Mouse (Mus musculus): Measurements from ENCODE around the gene Serpinb2.

- TF ChIP-seq POLR2A (IDR thresholded peaks at IDR 0.05; ENCODE audit: borderline replicate concordance, low read depth, low read length) (no peak), CTCF (IDR thresholded peaks at IDR 0.05; ENCODE audit: low read depth, low read length) (no peak)
Measured at GRCm38 (mm10) chr1:107511252-107511651, at the start of gene Serpinb2.
